Mouse (Mus musculus) lung, embryonic 15.5 days (tissue): ENCODE measurements at regions not wholly inside any gene's neighbourhood (a gene's known extent, or its start where the extent isn't known, plus 50 kb on each side); places are given as distances from the start of the nearest gene placed in this dataset.

Experiments
- ATAC-seq: fragments of 200-750 bp; cut with Nextera tagmentation; 2 replicates; pipeline ENCODE4 v1.8.0; 2017; ENCODE audit warnings: moderate number of reproducible peaks, borderline replicate concordance; ENCODE audit not compliant: low FRiP score, low TSS enrichment; ENCODE audit errors: extremely low read depth
- H3K27ac ChIP-seq: fragments of 300-500 bp; sonication (generic); 2 replicates; pipeline ENCODE4 v1.5.1; 2015; ENCODE audit warnings: moderate library complexity, mild to moderate bottlenecking, inconsistent platforms
- H3K27me3 ChIP-seq: fragments of 300-500 bp; sonication (generic); 2 replicates; pipeline ENCODE4 v1.6.1; 2015; ENCODE audit warnings: inconsistent platforms
- H3K36me3 ChIP-seq: fragments of 300-500 bp; sonication (generic); 2 replicates; pipeline ENCODE4 v1.6.1; 2015; ENCODE audit warnings: inconsistent platforms
- H3K4me1 ChIP-seq: fragments of 300-500 bp; sonication (generic); 2 replicates; pipeline ENCODE4 v1.6.1; 2015; ENCODE audit warnings: inconsistent platforms
- H3K4me2 ChIP-seq: fragments of 300-500 bp; sonication (generic); 2 replicates; pipeline ENCODE4 v1.6.1; 2015; ENCODE audit warnings: inconsistent platforms, mild to moderate bottlenecking, moderate library complexity
- H3K4me3 ChIP-seq: fragments of 300-500 bp; sonication (generic); 2 replicates; pipeline ENCODE4 v1.5.1; 2015; ENCODE audit warnings: mild to moderate bottlenecking, inconsistent platforms
- H3K9ac ChIP-seq: fragments of 300-500 bp; sonication (generic); 2 replicates; pipeline ENCODE4 v1.6.1; 2015; ENCODE audit warnings: inconsistent platforms
- H3K9me3 ChIP-seq: fragments of 300-500 bp; sonication (generic); 2 replicates; pipeline ENCODE4 v1.6.1; 2016; ENCODE audit warnings: inconsistent platforms
- WGBS: fragments of 180-500 bp; shearing (Covaris S2); methylation state at CpG from one replicate; pipeline ENCODE4 v1.1.7; 2015; 5-methylcytosine and 5-hydroxymethylcytosine counted together

DNA sequence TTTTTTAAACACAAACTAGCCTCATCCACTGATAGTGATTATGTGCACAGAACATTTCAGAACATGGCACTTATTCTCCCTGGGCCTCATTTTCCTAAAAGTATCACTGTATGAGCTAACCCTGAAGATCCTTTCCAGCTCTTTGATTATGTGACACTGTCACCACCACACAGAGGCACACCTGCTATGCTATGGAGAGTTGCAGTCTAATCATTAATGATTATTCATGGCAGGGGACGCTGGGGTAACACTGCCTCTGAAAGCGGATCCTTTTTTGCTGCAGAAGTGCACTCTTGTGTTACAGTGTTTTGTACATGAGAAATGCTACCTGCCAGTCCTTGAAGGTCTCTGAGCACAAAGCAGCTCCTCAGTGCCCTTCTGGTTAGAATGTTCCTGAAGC, 615.3 kb upstream of the Fbxo33 start:
- no peak overlapping the region for H3K9ac ChIP-seq
- no peaks in the 10 kb centered on the region for H3K27me3 ChIP-seq
- no peaks in the 10 kb centered on the region for H3K9me3 ChIP-seq
- no peak overlapping the region for H3K4me2 ChIP-seq
- no peak overlapping the region for H3K27ac ChIP-seq
- H3K4me1 ChIP-seq: no peaks in the 10 kb centered on the region
- ATAC-seq: no peak
- no peaks in the 10 kb centered on the region for H3K36me3 ChIP-seq
- 64% methylated on average over 2 of the region's 2 CpGs for WGBS
- H3K4me3 ChIP-seq: no peak overlapping the region

DNA sequence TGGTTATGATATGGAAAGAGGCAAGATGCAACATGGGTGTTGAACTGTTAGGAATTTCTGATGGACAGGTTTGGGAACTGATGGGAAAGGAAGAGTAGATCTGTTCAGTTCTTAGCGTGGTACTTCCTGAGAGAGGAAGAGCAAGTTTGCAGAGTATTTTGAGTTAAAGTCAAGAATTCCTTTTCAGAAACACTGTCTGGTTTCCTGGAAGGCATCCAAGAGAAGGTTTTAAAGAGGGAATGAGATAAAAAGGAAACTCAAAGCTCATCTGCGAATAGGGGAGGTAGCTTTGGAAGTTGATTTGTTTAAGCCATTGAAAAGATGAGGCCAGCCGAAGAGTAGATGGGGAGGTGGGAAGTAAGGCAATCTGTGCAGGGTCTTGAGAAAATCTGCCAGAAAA, 603.4 kb upstream of the Fbxo33 start:
- WGBS: 50% methylated on average over 3 of the region's 3 CpGs
- no peak overlapping the region for H3K4me3 ChIP-seq
- no peaks in the 10 kb centered on the region for H3K9me3 ChIP-seq
- H3K9ac ChIP-seq: no peak overlapping the region
- no peaks in the 10 kb centered on the region for H3K36me3 ChIP-seq
- no peaks in the 10 kb centered on the region for H3K27me3 ChIP-seq
- no peak overlapping the region for H3K27ac ChIP-seq
- no peaks in the 10 kb centered on the region for H3K4me1 ChIP-seq
- no peak overlapping the region for H3K4me2 ChIP-seq
- no peak for ATAC-seq

DNA sequence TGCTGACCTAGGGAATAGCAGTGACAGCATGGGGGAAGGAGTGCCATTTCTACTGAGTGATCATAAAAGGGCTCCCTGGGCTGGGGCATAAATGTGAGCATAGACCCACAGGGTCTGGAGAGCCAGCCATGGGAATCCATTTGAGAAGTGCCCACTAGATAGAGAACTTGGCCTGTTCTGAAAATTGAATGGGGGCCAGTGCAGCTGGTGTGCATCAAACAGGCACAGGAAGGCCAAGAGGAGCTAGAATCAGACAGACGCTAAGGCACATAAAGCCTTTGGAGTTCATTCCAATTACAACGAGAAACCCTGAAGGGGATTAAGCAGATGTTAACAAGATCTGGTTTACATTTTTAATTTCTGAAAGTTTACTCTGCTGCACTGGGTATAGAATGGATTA, 602.9 kb upstream of the Fbxo33 start:
- Histone ChIP-seq H3K4me1 (no peaks in the 10 kb centered on the region), H3K4me3 (no peak overlapping the region), H3K4me2 (no peak overlapping the region), H3K9me3 (no peaks in the 10 kb centered on the region), H3K27ac (no peak overlapping the region), H3K36me3 (no peaks in the 10 kb centered on the region), H3K9ac (no peak overlapping the region), H3K27me3 (no peaks in the 10 kb centered on the region)
- no peak; the same call in 1 of the 2 replicates for ATAC-seq
- WGBS: 48% methylated on average over 2 of the region's 2 CpGs

GRCm38 (mm10) chr12:59821698-59822097, 602.2 kb upstream of the Fbxo33 start:
- H3K27ac ChIP-seq: no peak overlapping the region
- WGBS: 63% methylated on average over 2 of the region's 2 CpGs
- H3K9me3 ChIP-seq: no peaks in the 10 kb centered on the region
- H3K4me2 ChIP-seq: no peak overlapping the region
- no peaks in the 10 kb centered on the region for H3K27me3 ChIP-seq
- H3K4me3 ChIP-seq: no peak overlapping the region
- ATAC-seq: no peak
- H3K4me1 ChIP-seq: no peaks in the 10 kb centered on the region
- H3K36me3 ChIP-seq: no peaks in the 10 kb centered on the region
- no peak overlapping the region for H3K9ac ChIP-seq

GRCm38 (mm10) chr12:59815965-59816364, 596.4 kb upstream of the Fbxo33 start:
- Histone ChIP-seq H3K9me3 (no peaks in the 10 kb centered on the region), H3K36me3 (no peaks in the 10 kb centered on the region), H3K4me1 (no peaks in the 10 kb centered on the region), H3K4me2 (no peak overlapping the region), H3K9ac (no peak overlapping the region), H3K27me3 (no peaks in the 10 kb centered on the region), H3K4me3 (no peak overlapping the region), H3K27ac (no peak overlapping the region)
- 62% methylated on average over 4 of the region's 4 CpGs for WGBS
- ATAC-seq: no peak

DNA sequence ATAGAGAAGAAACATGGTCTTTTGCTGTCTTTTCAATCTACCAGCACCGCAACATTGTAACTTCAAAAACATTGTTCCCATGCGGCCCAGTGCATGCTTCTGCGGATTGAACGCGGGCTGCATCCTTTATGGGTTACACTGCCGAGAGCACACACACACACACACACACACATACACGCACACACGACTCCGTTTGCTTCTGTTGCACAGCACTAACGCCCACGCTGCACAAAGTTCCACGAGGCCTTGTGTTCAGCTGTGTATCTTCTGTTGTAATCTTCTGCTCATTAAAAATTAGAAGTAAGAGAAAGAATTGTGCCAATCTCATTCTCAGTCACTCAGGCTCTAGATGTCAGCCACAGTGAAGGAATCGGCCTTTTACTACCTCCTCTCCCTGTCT, 594.8 kb upstream of the Fbxo33 start:
- Histone ChIP-seq H3K4me3 (no peak overlapping the region), H3K9ac (no peak overlapping the region), H3K9me3 (no peaks in the 10 kb centered on the region), H3K36me3 (no peaks in the 10 kb centered on the region), H3K27ac (no peak overlapping the region), H3K4me2 (no peak overlapping the region), H3K27me3 (no peaks in the 10 kb centered on the region), H3K4me1 (no peaks in the 10 kb centered on the region)
- ATAC-seq: no peak
- 86% methylated on average over 13 of the region's 13 CpGs for WGBS

DNA sequence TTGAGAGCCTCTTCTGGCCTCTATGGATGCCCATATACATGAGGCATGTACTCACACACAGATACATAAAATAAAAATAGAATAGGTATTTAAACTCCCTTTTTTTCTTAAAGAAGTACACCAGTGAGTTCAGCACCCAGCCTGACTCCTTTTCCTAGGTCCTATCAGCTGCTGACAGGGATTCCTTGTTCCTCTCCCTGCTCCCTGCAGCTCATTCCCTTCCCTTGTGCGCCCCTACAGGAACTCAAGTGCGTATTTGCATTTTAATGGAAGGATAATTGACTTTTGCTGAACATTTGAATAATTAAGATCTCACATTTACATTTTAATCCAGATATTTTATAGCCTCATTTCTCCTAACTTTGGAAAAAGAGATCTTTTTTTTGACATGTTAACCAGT, 589.7 kb upstream of the Fbxo33 start:
- Histone ChIP-seq H3K4me2 (no peak overlapping the region), H3K4me1 (no peaks in the 10 kb centered on the region), H3K36me3 (no peaks in the 10 kb centered on the region), H3K27ac (no peak overlapping the region), H3K9me3 (no peaks in the 10 kb centered on the region), H3K4me3 (no peak overlapping the region), H3K27me3 (no peaks in the 10 kb centered on the region), H3K9ac (no peak overlapping the region)
- no peak for ATAC-seq
- WGBS: 45% methylated on average over 2 of the region's 2 CpGs

- Histone ChIP-seq H3K4me3 (no peak overlapping the region), H3K27ac (no peak overlapping the region), H3K9ac (no peak overlapping the region), H3K4me1 (no peaks in the 10 kb centered on the region), H3K36me3 (no peaks in the 10 kb centered on the region), H3K4me2 (no peak overlapping the region), H3K9me3 (no peaks in the 10 kb centered on the region), H3K27me3 (no peaks in the 10 kb centered on the region)
- ATAC-seq: no peak
- WGBS: 29% methylated on average over 3 of the region's 3 CpGs
Observed at GRCm38 (mm10) chr12:59798051-59798450, 578.5 kb upstream of the Fbxo33 start.

DNA sequence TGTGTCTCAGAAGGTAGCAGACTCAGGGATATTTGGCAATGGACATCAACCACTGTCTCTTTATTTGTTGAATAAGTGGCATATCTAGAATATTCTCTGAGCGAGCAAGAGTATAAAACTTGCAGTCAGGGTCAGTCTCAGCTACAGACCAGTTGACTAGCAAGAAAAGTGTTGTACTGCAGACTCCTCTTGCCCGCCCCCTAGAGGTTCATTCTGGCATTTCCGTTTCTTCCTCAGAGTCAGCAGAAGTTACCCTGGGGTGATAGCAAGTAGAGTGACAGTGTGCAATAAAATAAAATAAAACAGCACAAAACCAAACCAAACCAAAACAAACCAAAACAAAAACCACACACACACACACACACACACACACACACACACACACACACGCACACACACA, 571.9 kb upstream of the Fbxo33 start:
- no peak for ATAC-seq
- Histone ChIP-seq H3K9ac (no peak overlapping the region), H3K4me1 (no peaks in the 10 kb centered on the region), H3K4me2 (no peak overlapping the region), H3K27me3 (no peaks in the 10 kb centered on the region), H3K27ac (no peak overlapping the region), H3K4me3 (no peak overlapping the region), H3K9me3 (no peaks in the 10 kb centered on the region), H3K36me3 (no peaks in the 10 kb centered on the region)
- WGBS: 53% methylated on average over 4 of the region's 4 CpGs

DNA sequence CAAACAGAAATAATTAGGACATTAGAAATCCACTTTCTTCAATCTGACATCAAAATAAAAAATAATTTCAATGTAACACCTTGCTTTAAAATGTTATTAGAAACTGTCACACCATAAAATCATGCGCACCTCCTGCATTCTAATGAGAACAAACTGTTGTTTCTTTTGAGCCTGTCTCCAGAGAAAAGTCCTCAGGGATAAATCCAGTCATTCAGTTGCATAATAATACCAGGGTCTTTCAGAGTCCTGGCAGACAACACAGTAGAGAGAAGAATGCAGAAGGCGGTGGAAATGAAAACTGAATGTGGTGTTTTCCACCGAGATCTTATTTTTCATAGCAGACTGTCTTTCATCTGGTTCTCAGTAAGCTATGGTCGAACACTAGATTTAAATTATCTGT, 567.3 kb upstream of the Fbxo33 start:
- no peaks in the 10 kb centered on the region for H3K36me3 ChIP-seq
- WGBS: 78% methylated on average over 4 of the region's 4 CpGs
- H3K4me1 ChIP-seq: no peaks in the 10 kb centered on the region
- H3K4me2 ChIP-seq: no peak overlapping the region
- no peak overlapping the region for H3K27ac ChIP-seq
- H3K27me3 ChIP-seq: no peaks in the 10 kb centered on the region
- no peak overlapping the region for H3K9ac ChIP-seq
- no peak overlapping the region for H3K4me3 ChIP-seq
- no peak for ATAC-seq
- no peaks in the 10 kb centered on the region for H3K9me3 ChIP-seq

DNA sequence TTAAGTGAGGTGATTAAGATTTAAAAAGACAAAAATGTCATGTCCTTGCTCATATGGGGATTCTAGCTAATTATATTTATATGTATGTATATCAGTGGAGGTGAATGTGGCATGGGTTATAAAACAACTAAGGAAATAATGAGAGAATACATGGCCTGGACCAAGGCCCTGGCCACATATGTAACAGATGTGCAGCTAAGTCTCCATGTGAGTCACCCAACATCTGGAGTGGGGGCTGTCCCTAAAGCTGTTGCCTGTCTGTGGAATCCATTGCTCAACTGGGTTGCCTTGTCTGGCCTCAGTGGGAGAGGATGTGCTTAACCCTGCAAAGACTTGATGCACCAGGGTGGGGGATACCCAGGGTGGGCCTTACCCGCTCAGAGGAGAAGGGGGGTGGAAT, 551.5 kb upstream of the Fbxo33 start:
- Histone ChIP-seq H3K4me2 (no peak overlapping the region), H3K9ac (no peak overlapping the region), H3K4me3 (no peak overlapping the region), H3K36me3 (no peaks in the 10 kb centered on the region), H3K9me3 (no peaks in the 10 kb centered on the region), H3K4me1 (no peaks in the 10 kb centered on the region), H3K27ac (no peak overlapping the region), H3K27me3 (no peaks in the 10 kb centered on the region)
- no peak for ATAC-seq
- 88% methylated on average over 1 of the region's 1 CpGs for WGBS

GRCm38 (mm10) chr12:59762260-59762659, 542.7 kb upstream of the Fbxo33 start:
- Histone ChIP-seq H3K4me1 (no peaks in the 10 kb centered on the region), H3K27me3 (no peaks in the 10 kb centered on the region), H3K27ac (no peak overlapping the region), H3K4me3 (no peak overlapping the region), H3K9me3 (no peaks in the 10 kb centered on the region), H3K36me3 (no peaks in the 10 kb centered on the region), H3K9ac (no peak overlapping the region), H3K4me2 (no peak overlapping the region)
- WGBS: 81% methylated on average over 1 of the region's 1 CpGs
- ATAC-seq: no peak

GRCm38 (mm10) chr12:59744768-59745167, 525.2 kb upstream of the Fbxo33 start:
- Histone ChIP-seq H3K36me3 (no peaks in the 10 kb centered on the region), H3K4me2 (no peak overlapping the region), H3K4me1 (no peaks in the 10 kb centered on the region), H3K4me3 (no peak overlapping the region), H3K27ac (no peak overlapping the region), H3K27me3 (no peaks in the 10 kb centered on the region), H3K9ac (no peak overlapping the region), H3K9me3 (no peaks in the 10 kb centered on the region)
- no peak for ATAC-seq
- WGBS: 77% methylated on average over 2 of the region's 2 CpGs
